Mouse (Mus musculus) hindbrain, embryonic 13.5 days (tissue): ENCODE data around the gene Adamts12. TPM values are rescaled to one million over a fixed set of nuclear protein-coding genes. Genes with fewer than 3 reads are reported as not detected.

ENCODE experiments used
- ATAC-seq: fragments of 200-750 bp; cut with Nextera tagmentation; 2 replicates; pipeline ENCODE4 v1.8.0; 2017; ENCODE audit warnings: moderate TSS enrichment; ENCODE audit not compliant: low FRiP score
- H3K27ac ChIP-seq: fragments of 300-500 bp; sonication (generic); 2 replicates; pipeline ENCODE4 v1.5.1; 2015; ENCODE audit warnings: inconsistent platforms, mild to moderate bottlenecking, moderate library complexity
- H3K27me3 ChIP-seq: fragments of 300-500 bp; sonication (generic); 2 replicates; pipeline ENCODE4 v1.6.1; 2015; ENCODE audit warnings: mild to moderate bottlenecking, inconsistent platforms
- H3K36me3 ChIP-seq: fragments of 300-500 bp; sonication (generic); 2 replicates; pipeline ENCODE4 v1.6.1; 2015; ENCODE audit warnings: mild to moderate bottlenecking, inconsistent platforms
- H3K4me1 ChIP-seq: fragments of 300-500 bp; sonication (generic); replicated peaks from 2 replicates; pipeline ENCODE4 v1.6.1; 2015; ENCODE audit warnings: inconsistent platforms
- H3K4me2 ChIP-seq: fragments of 300-500 bp; sonication (generic); 2 replicates; pipeline ENCODE4 v1.6.1; 2015; ENCODE audit warnings: inconsistent platforms, mild to moderate bottlenecking, moderate library complexity
- H3K4me3 ChIP-seq: fragments of 300-500 bp; sonication (generic); 2 replicates; pipeline ENCODE4 v1.5.1; 2015; ENCODE audit warnings: mild to moderate bottlenecking, inconsistent platforms
- H3K9ac ChIP-seq: fragments of 300-500 bp; sonication (generic); 2 replicates; pipeline ENCODE4 v1.6.1; 2015; ENCODE audit warnings: mild to moderate bottlenecking, inconsistent platforms
- H3K9me3 ChIP-seq: fragments of 300-500 bp; sonication (generic); 2 replicates; pipeline ENCODE4 v1.6.1; 2016; ENCODE audit warnings: inconsistent platforms
- WGBS: fragments of 180-500 bp; shearing (Covaris S2); methylation state at CpG from one replicate; pipeline ENCODE4 v1.1.7; 2015; 5-methylcytosine and 5-hydroxymethylcytosine counted together
- polyA plus RNA-seq: library from polyadenylated mRNA; unstranded; fragments of >200 nt; fragmentation: Nextera tagmentation; extraction: Ambion mirVana; gene quantifications from 2 replicates; pipeline ENCODE4 v1.2.1, GENCODE M21; 2015

Adamts12 gene
- polyA plus RNA-seq, 1 experiment from 2014 or later: 2.1 TPM

DNA sequence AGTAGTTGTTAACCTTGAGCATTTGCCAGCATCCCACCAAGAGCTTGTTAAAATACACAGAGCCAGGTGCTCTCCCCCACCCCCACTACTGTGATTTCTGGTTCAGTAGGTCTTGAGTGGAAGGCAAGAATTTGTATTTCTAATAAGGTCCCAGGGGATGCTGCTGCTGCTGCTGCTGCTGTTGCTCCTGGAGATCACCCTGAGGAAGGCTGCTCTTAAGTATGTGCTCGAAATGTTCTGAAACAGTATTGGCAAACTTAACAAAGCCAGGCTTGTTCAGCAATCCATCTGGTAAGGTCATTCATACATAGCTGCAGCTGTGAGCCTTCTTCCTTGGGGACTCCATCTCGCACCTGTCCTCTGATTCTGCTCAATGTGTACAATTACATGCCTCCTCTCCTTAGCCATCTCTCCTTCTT is 115.2 kb downstream of the Adamts12 start:
- H3K27ac ChIP-seq: no peak overlapping the region
- no peaks in the 10 kb centered on the region for H3K27me3 ChIP-seq
- 45% methylated on average over 2 of the region's 2 CpGs for WGBS
- peak; percentile 52 for ATAC-seq
- no peak overlapping the region for H3K9ac ChIP-seq
- H3K36me3 ChIP-seq: no peaks in the 10 kb centered on the region
- H3K9me3 ChIP-seq: no peaks in the 10 kb centered on the region
- H3K4me1 ChIP-seq: peaks cover 17% of the 10 kb centered on the region
- H3K4me2 ChIP-seq: no peak overlapping the region
- H3K4me3 ChIP-seq: no peak overlapping the region

DNA sequence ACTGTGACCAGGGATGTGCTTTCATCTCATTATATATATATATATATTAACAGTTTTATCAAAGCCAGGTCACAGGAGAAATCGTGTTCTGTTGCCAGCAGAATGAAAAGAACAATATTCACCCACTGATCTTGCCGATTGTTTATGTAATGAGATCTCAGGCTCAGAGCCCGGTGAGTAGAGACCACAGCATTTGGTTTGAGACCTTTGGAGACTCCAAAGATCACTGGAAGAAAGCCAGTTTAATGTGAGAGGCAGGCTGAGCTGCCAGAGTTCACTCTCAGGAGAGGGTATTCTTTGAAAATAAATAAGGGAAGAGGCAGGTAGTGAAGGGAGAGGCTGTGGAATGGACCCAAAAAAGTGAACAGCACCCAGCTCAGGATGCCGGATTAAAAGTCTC is 122.1 kb downstream of the Adamts12 start:
- Histone ChIP-seq H3K36me3 (no peaks in the 10 kb centered on the region), H3K9me3 (no peaks in the 10 kb centered on the region), H3K4me3 (no peak overlapping the region), H3K9ac (no peak overlapping the region), H3K4me2 (no peak overlapping the region), H3K4me1 (no peaks in the 10 kb centered on the region), H3K27me3 (no peaks in the 10 kb centered on the region), H3K27ac (no peak overlapping the region)
- ATAC-seq: no peak
- WGBS: 78% methylated on average over 4 of the region's 4 CpGs

DNA sequence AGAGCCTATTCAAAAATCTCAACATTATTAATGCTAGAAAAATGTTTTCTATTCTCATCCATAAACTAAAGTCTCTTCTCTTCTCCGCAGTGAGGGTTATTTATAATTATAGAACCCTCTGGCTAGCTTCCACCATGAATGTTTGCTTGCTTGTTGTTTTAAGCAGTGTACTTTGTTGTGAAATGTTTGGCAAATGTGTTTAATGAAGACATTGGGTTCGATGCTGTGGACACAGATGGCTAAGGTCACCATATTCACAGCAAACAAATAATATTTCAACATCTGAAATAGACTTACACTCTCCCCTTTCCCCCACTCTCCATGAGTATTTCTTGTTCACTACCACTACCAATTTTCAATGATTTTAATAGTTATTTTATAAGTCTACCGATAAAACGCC is 125.9 kb downstream of the Adamts12 start:
- Histone ChIP-seq H3K4me2 (no peak overlapping the region), H3K4me1 (no peaks in the 10 kb centered on the region), H3K9ac (no peak overlapping the region), H3K9me3 (no peaks in the 10 kb centered on the region), H3K27me3 (no peaks in the 10 kb centered on the region), H3K4me3 (no peak overlapping the region), H3K36me3 (no peaks in the 10 kb centered on the region), H3K27ac (no peak overlapping the region)
- no peak for ATAC-seq
- 93% methylated on average over 4 of the region's 4 CpGs for WGBS

DNA sequence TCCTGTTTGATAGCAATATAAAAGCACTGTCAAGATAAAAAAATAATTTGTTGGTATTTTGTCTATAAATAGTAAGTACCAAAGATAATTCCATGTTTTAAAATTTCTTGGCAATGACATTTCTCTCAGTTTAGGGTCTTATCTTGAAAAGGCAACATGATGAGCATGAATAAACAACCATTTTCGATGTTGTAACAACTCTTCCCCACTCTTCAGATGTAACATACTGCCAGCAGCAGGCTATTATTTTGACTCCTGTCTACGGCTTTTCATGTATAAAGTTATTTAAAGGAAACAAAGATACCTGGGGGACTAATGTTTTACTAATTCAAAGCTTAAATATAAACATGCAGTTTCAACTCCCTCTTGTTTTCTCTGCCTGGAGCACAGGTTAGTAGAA is 128.2 kb downstream of the Adamts12 start:
- ATAC-seq: no peak
- WGBS: 88% methylated on average over 2 of the region's 2 CpGs
- H3K4me3 ChIP-seq: no peak overlapping the region

DNA sequence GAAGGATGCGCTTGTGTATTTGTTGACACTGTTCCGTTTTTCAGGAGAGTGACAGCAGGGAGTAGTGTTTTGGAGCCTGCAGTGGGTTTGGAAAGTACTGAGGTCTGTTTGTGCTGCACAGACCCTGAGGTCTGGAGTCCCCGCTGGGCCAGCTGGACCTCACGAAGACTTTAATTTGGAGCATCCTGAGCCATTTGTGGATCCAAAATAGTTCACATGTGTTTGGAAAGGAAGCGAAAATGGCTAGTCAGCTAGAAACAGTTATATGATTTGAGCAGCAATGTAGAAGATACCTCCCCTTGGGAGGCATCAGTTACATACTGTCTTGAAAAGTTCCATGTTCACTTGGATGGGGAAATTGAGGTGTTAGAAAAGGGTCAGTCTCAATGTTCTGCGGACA is 132.5 kb downstream of the Adamts12 start:
- ATAC-seq: no peak
- no peak overlapping the region for H3K4me3 ChIP-seq

More for the DNA sequence above, 128.2 kb downstream of the Adamts12 start:
- Histone ChIP-seq H3K4me2 (no peak overlapping the region), H3K9ac (no peak overlapping the region), H3K27ac (no peak overlapping the region), H3K27me3 (no peaks in the 10 kb centered on the region), H3K4me1 (no peaks in the 10 kb centered on the region), H3K9me3 (no peaks in the 10 kb centered on the region), H3K36me3 (no peaks in the 10 kb centered on the region)

DNA sequence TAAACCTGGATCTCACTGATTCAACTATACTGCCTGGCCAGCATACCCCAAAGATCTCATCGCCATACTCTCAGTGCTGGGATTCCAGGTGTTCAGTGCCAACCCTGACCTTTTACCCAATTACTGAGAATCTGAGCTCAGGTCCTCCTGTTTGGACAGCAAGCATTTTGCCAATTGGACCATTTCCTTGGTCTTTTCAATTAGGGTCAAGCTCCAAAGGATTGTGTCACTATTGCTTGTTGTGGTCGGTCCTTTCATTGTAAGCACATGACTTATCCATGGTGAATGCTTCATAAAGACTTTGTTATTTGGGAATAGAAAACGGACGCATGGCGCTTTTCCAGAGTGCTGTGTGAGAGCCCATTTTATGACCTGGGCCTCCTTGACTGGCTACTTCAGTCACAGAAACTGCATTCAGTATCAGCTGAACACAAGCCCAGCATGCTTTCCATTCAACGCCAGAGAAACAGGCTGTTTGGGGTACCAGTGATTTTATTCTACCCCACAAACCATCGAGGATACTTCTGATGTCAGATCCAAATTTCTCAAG is 133.7 kb downstream of the Adamts12 start:
- Histone ChIP-seq H3K4me2 (no peak overlapping the region), H3K4me3 (no peak overlapping the region), H3K9me3 (no peaks in the 10 kb centered on the region), H3K27me3 (no peaks in the 10 kb centered on the region), H3K4me1 (no peaks in the 10 kb centered on the region), H3K27ac (no peak overlapping the region), H3K36me3 (no peaks in the 10 kb centered on the region), H3K9ac (no peak overlapping the region)
- ATAC-seq: no peak
- 77% methylated on average over 7 of the region's 7 CpGs for WGBS

More for the DNA sequence above, 132.5 kb downstream of the Adamts12 start:
- Histone ChIP-seq H3K4me2 (no peak overlapping the region), H3K9ac (no peak overlapping the region), H3K36me3 (no peaks in the 10 kb centered on the region), H3K27me3 (no peaks in the 10 kb centered on the region), H3K27ac (no peak overlapping the region), H3K9me3 (no peaks in the 10 kb centered on the region), H3K4me1 (no peaks in the 10 kb centered on the region)
- 78% methylated on average over 6 of the region's 6 CpGs for WGBS

DNA sequence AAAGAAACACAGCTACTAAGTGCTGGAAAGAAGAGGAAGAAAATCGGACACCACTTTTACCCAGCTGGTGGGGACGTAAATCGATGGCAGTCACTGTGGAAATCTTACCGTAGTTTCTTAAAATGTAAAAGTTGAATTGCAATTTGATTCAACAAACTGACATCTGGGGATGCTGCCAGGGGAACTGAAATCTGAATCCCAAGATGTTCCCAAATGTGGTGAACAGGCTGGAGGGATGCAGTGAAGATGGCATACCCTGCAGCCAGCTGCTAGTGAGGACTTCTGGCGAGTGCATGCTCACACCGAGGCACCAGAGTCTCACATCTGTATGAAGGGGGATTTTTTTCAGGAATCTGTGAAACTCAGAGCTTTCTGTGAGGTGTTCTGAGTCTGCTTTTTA is 138.5 kb downstream of the Adamts12 start:
- H3K36me3 ChIP-seq: no peaks in the 10 kb centered on the region
- whole genome bisulfite sequencing: 82% methylated on average over 6 of the region's 6 CpGs
- no peaks in the 10 kb centered on the region for H3K27me3 ChIP-seq
- H3K4me3 ChIP-seq: no peak overlapping the region
- H3K27ac ChIP-seq: no peak overlapping the region
- no peak overlapping the region for H3K4me2 ChIP-seq
- ATAC-seq: no peak
- H3K4me1 ChIP-seq: no peaks in the 10 kb centered on the region
- H3K9me3 ChIP-seq: no peaks in the 10 kb centered on the region
- H3K9ac ChIP-seq: no peak overlapping the region

DNA sequence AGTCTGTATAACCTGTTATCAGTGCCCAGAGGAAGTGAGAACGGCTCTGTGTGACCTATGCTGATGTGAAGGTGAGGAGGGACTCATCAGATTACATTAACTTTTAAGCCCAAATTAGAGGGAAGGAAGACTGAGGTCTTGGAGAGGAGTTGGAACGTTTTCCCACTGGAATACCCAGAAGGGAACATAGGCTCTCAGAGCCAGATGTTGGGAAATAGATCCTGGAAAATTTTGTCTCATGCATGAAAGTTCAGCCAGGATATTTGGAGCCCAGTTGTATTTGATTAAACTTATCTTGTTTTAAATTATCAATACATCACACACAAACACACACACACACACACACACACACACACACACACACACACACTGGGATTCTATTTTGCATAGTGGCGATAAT is 140.3 kb downstream of the Adamts12 start:
- H3K4me1 ChIP-seq: no peaks in the 10 kb centered on the region
- no peak overlapping the region for H3K9ac ChIP-seq
- no peak overlapping the region for H3K27ac ChIP-seq
- no peak overlapping the region for H3K4me2 ChIP-seq
- no peak overlapping the region for H3K4me3 ChIP-seq
- no peaks in the 10 kb centered on the region for H3K9me3 ChIP-seq
- ATAC-seq: no peak
- WGBS: 87% methylated on average over 3 of the region's 3 CpGs
- no peaks in the 10 kb centered on the region for H3K36me3 ChIP-seq
- no peaks in the 10 kb centered on the region for H3K27me3 ChIP-seq

DNA sequence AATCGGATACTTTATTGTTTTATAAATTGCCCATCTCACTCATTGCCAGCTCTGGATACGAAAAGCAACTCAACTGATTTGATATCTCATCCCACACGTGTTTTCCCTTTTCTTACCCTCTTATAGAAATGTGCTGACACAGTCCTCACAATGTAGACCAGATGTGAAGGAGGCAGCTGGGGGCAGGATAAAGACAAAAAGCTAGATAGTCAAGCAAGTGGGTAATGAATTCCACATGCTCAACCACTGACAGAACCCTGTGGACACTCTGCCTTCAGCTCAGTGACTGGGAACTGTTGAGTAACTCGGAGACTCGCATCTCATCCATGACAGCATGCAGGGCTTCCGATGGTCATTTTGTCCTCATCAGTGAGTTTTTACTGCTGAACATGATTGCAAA is 146.4 kb downstream of the Adamts12 start:
- H3K27ac ChIP-seq: no peak overlapping the region
- H3K4me3 ChIP-seq: no peak overlapping the region
- H3K27me3 ChIP-seq: no peaks in the 10 kb centered on the region
- no peaks in the 10 kb centered on the region for H3K36me3 ChIP-seq
- H3K9ac ChIP-seq: no peak overlapping the region
- H3K4me2 ChIP-seq: no peak overlapping the region
- no peak for ATAC-seq
- WGBS: 82% methylated on average over 6 of the region's 6 CpGs
- H3K9me3 ChIP-seq: no peaks in the 10 kb centered on the region
- H3K4me1 ChIP-seq: no peaks in the 10 kb centered on the region

DNA sequence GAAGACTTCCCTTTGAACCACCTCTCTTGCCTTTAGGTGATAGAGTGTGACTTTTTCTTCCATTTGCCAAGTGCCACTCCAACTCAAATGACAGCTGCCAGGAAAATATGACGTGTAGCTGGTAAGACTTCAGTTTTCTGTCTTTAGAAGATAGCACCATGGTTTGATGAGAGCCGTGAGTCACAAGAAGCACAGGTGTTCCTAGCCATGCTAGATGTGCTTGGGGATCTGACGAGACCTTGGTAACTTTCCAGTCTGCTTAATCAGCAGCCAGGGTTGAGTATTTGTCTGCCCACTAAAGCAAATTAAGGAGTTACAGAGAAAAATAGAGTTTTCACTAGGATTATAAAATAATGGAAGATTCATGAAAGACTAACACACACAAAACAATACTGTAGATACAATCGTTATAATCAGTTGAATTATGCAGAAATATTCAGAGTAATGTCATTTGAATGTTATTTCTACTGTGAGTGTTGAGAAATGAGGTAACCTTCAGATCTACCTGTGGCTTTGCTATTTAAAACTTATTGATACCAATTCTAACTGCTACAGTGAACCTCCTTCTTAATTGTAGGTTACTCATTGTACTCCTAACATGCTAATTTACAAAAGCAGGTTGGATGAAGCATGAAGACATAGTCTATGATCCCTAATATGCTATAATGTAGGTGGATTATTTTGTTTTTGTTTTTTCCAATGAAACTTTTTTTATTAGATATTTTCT is 169.5 kb downstream of the Adamts12 start:
- 91% methylated on average over 4 of the region's 4 CpGs for WGBS
- ATAC-seq: no peak
- no peaks in the 10 kb centered on the region for H3K9me3 ChIP-seq
- no peak overlapping the region for H3K4me2 ChIP-seq
- no peak overlapping the region for H3K9ac ChIP-seq
- no peak overlapping the region for H3K4me3 ChIP-seq
- H3K36me3 ChIP-seq: no peaks in the 10 kb centered on the region
- no peak overlapping the region for H3K27ac ChIP-seq
- no peaks in the 10 kb centered on the region for H3K27me3 ChIP-seq
- H3K4me1 ChIP-seq: no peaks in the 10 kb centered on the region

DNA sequence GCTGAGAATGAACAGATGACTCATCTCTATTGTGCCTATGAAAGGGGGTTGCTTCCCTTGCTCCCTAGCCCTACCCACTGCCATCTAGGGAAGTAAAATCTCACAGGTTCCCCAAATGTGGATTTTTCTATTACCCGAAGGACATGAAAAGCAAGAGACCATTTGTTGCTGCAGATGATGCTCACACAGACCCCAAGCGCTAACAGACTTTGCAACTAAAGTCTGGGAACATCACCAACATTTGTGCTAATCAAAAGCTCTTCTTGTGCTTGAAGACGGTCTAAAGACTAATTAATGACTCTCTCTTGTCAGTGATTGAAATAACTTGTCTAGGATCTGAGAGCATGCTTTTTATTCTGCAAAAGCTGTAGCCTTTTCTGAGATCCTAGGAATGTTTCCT is 175.8 kb downstream of the Adamts12 start:
- ATAC-seq: no peak
- no peak overlapping the region for H3K4me3 ChIP-seq
- H3K27me3 ChIP-seq: no peaks in the 10 kb centered on the region
- 86% methylated on average over 3 of the region's 3 CpGs for WGBS
- H3K9ac ChIP-seq: no peak overlapping the region
- H3K4me2 ChIP-seq: no peak overlapping the region
- H3K27ac ChIP-seq: no peak overlapping the region
- no peaks in the 10 kb centered on the region for H3K9me3 ChIP-seq
- H3K4me1 ChIP-seq: no peaks in the 10 kb centered on the region
- H3K36me3 ChIP-seq: no peaks in the 10 kb centered on the region

DNA sequence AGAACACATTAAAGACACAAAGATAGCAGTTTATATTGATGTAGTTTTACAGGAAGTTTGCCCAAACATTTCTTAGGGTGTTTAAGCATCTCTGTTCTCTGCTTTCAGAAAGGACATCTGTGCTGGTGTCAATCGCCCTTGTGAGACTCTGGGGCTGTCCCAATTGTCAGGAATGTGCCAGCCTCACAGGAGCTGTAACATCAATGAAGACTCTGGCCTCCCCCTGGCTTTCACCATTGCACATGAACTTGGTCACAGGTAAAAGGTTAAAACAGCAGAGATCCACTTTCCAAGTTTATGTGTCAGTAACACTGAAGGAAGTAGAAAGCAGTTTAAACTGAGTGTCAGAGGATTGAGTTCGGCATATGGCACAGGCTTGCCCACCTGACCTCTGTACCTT is 176.7 kb downstream of the Adamts12 start:
- no peak for ATAC-seq
- H3K4me3 ChIP-seq: no peak overlapping the region
- H3K27ac ChIP-seq: no peak overlapping the region

DNA sequence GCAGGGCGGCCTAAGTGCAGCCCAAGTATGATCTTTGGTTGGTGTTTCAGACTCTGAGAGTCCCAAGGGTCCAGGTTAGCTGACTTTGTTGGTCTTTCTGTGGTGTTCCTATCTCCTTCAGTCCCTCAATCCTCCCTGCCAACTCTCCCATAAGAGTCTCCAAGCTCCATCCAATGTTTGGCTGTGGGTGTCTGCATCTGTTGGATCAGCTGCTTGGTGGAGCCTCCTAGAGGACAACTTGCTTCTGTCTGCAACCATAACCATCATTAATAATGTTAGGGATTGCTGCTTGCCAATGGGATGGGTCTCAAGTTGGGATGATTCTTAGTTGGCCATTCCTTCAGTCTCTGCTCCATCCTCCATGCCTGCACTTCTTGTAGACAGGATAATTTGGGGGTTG is 181.8 kb downstream of the Adamts12 start:
- Histone ChIP-seq H3K9me3 (no peaks in the 10 kb centered on the region), H3K27me3 (no peaks in the 10 kb centered on the region), H3K4me1 (no peaks in the 10 kb centered on the region), H3K4me2 (no peak overlapping the region), H3K27ac (no peak overlapping the region), H3K36me3 (no peaks in the 10 kb centered on the region), H3K9ac (no peak overlapping the region), H3K4me3 (no peak overlapping the region)
- no peak for ATAC-seq
- 90% methylated on average over 1 of the region's 1 CpGs for WGBS

More for the DNA sequence above, 176.7 kb downstream of the Adamts12 start:
- no peak overlapping the region for H3K4me2 ChIP-seq
- H3K36me3 ChIP-seq: no peaks in the 10 kb centered on the region
- WGBS: 85% methylated on average over 2 of the region's 2 CpGs
- no peaks in the 10 kb centered on the region for H3K27me3 ChIP-seq
- H3K9ac ChIP-seq: no peak overlapping the region
- H3K9me3 ChIP-seq: no peaks in the 10 kb centered on the region
- H3K4me1 ChIP-seq: no peaks in the 10 kb centered on the region
